Mouse (Mus musculus) activated CD4-positive, CD25-positive, alpha-beta regulatory T cell, adult 9 weeks (primary cell): ENCODE measurements around the gene Slc35b4. TPM values are rescaled to one million over a fixed set of nuclear protein-coding genes. Genes with fewer than 3 reads are reported as not detected.

Experiments
- polyA plus RNA-seq: library from polyadenylated mRNA; unstranded; fragments of 100-300 nt; shearing (Covaris generic); gene quantifications from one replicate; pipeline ENCODE4 v1.2.1, GENCODE M21; 2017

Gene Slc35b4
- polyA plus RNA-seq, result 61.1 TPM

GRCm38 (mm10) chr6:34176864-34177247 lies at the start of gene Slc35b4:
TSS of gene Slc35b4 (minus strand) at chr6:34177111.

Other genes with a start within 250 kb of the Slc35b4 start
- not detected for gene Lrguk, start 147.7 kb downstream of the Slc35b4 start, polyA plus RNA-seq
- 350 TPM for gene Akr1b3, start 140.4 kb upstream of the Slc35b4 start, polyA plus RNA-seq
- gene Akr1b8, start 177.0 kb upstream of the Slc35b4 start, polyA plus RNA-seq, result 0.28 TPM
- gene Akr1b10, start 207.1 kb upstream of the Slc35b4 start, polyA plus RNA-seq, result 57.5 TPM
- gene Akr1b7, start 235.2 kb upstream of the Slc35b4 start, polyA plus RNA-seq, result not detected